Mouse (Mus musculus): Measurements from ENCODE around the gene Rgl1.

- TF ChIP-seq CHD2 (IDR thresholded peaks at IDR 0.05; ENCODE audit: low read depth, low read length) (no peak), ZC3H11A (IDR thresholded peaks at IDR 0.05; ENCODE audit: borderline replicate concordance, low read depth, low read length) (no peak)
These were observed 203.3 kb downstream of the Rgl1 start for GRCm38 (mm10) chr1:152562877-152563276.

Measured in ES-E14 (cell line).